Mouse (Mus musculus) c-Kit-positive CD71-negative TER-119-negative erythroid progenitor cells, embryonic 14.5 days (primary cell): Measurements from ENCODE around the gene Oas1d.

Experiments
- DNase-seq: peaks from one replicate; pipeline ENCODE4 v3.0.0-alpha.2; 2013; ENCODE audit warnings: low read depth

The Oas1d gene

DNA sequence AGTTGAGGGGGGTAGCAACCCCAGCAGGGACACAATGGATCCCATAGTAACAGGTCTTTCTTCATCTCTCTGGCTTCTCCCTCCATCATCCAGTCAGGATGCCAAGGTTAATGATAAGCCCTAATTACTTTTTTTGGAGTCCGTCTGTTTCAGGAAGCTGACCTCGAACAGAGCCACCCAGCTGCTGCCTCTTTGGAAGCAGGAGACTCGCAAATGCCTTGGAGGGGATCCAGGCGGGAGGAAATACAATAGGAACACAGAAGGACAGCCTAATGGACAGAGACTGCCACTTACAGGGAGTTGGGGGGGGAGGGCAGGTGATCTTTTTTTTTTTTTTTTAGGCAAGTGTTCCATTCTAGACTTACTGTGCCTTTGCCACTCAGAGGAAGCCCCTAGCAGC, 55.4 kb downstream of the Oas1d start:
- DNase-seq: no peak
